In genomic region chr7:44790066-44790465, GRCm38 (mm10) we compare ENCODE assay signal across 14 mouse cellular contexts.
"Had no signal": no experiment of that assay in that cellular context is flagged by ENCODE, and none has a peak within 500 bp of the region (broad histone marks: within the 10 kb centered on the region; RNA-seq: fewer than 3 reads in every experiment).

No protein-coding gene starts in this region.

- H3K9me3 ChIP-seq: kidney, embryonic 15.5 days; limb, embryonic 15.5 days; midbrain, embryonic 12.5 days had no signal

- H3K27ac ChIP-seq: kidney, embryonic 15.5 days; limb, embryonic 15.5 days; liver, embryonic 13.5 days; midbrain, embryonic 12.5 days; neural tube, embryonic 13.5 days had no signal

- H3K36me3 ChIP-seq: kidney, embryonic 15.5 days; limb, embryonic 15.5 days; liver, embryonic 13.5 days; midbrain, embryonic 12.5 days; neural tube, embryonic 13.5 days had no signal

- H3K4me2 ChIP-seq: kidney, embryonic 15.5 days; limb, embryonic 15.5 days; liver, embryonic 13.5 days; midbrain, embryonic 12.5 days; neural tube, embryonic 13.5 days had no signal

- H3K4me1 ChIP-seq: kidney, embryonic 15.5 days; limb, embryonic 15.5 days; liver, embryonic 13.5 days; midbrain, embryonic 12.5 days; neural tube, embryonic 13.5 days had no signal

- ATAC-seq: midbrain, embryonic 16.5 days had no signal

- H3K9ac ChIP-seq: limb, embryonic 15.5 days; liver, embryonic 13.5 days; midbrain, embryonic 12.5 days; neural tube, embryonic 13.5 days had no signal

- H3K4me3 ChIP-seq: kidney, embryonic 15.5 days; limb, embryonic 15.5 days; liver, embryonic 13.5 days; midbrain, embryonic 12.5 days; neural tube, embryonic 13.5 days had no signal

- H3K27me3 ChIP-seq: kidney, embryonic 15.5 days; limb, embryonic 15.5 days; midbrain, embryonic 12.5 days; neural tube, embryonic 13.5 days had no signal

- DNase-seq: kidney, adult 18-20 months; kidney, postnatal 36 days; layer of hippocampus, adult 9-11 months; layer of hippocampus, postnatal 36 days; liver, embryonic 13.5 days; lung, adult 18-20 months; retina, postnatal 1 day; right cerebral cortex, postnatal 4 days; spleen, adult 18-20 months had no signal
